Mouse (Mus musculus): ENCODE results near the gene Osbpl9. TPM values are rescaled to one million over a fixed set of nuclear protein-coding genes. Genes with fewer than 3 reads are reported as not detected.

The Osbpl9 gene
- polyA plus RNA-seq, 1 experiment from 2014 or later: 48.3 TPM

MicroRNAs within 50 kb of the gene (microRNA counts, 519-probe panel; counts per million panel counts)
- microRNA mmu-miR-761: not detected

Small RNA genes lying within 50 kb of the gene (microRNA-seq; reads per million reads assigned to microRNA genes)
- gene Mir761: not detected

Other genes starting within 250 kb of the Osbpl9 start
- gene Nrd1, start 201.6 kb downstream of the Osbpl9 start, polyA plus RNA-seq (2016; fragmentation: Nextera tagmentation; extraction: Ambion mirVana): 67.1 and 70.0 TPM in 2 replicates
- gene Calr4, start 32.2 kb upstream of the Osbpl9 start, polyA plus RNA-seq (2016; fragmentation: Nextera tagmentation; extraction: Ambion mirVana): 0.60 and 0.61 TPM in 2 replicates
- gene Eps15, start 78.0 kb upstream of the Osbpl9 start, polyA plus RNA-seq (2016; fragmentation: Nextera tagmentation; extraction: Ambion mirVana): 41.6 and 44.4 TPM in 2 replicates
- gene Ttc39a, start 204.4 kb upstream of the Osbpl9 start, polyA plus RNA-seq (2016; fragmentation: Nextera tagmentation; extraction: Ambion mirVana): 11.6 and 11.8 TPM in 2 replicates

Data from heart, embryonic 12.5 days (tissue).